Mouse (Mus musculus) CH12.LX (cell line): ENCODE results near the gene Mkrn3.

Source experiments
- CHD1 ChIP-seq: IDR thresholded peaks from 2 replicates; pipeline ENCODE4 v1.6.1; 2012; ENCODE audit warnings: low read depth, low read length, improper control_type of control experiment, inconsistent platforms
- CTCF ChIP-seq, 2 experiments: IDR thresholded peaks in 1 of 2; conservative IDR thresholded peaks in 1 of 2; 2 replicates each; pipeline ENCODE4 v1.5.1; 2011 to 2012; ENCODE audit warnings: low read depth in 2 of 2, low read length in 2 of 2, improper control_type of control experiment in 1 of 2, inconsistent platforms in 1 of 2, mild to moderate bottlenecking in 1 of 2, moderate library complexity in 1 of 2
- POLR2A ChIP-seq: IDR thresholded peaks from 2 replicates; pipeline ENCODE4 v1.6.1; 2011; ENCODE audit warnings: low read depth, mild to moderate bottlenecking, improper control_type of control experiment, low read length
- TCF12 ChIP-seq: IDR thresholded peaks from 2 replicates; pipeline ENCODE4 v1.6.1; 2014; ENCODE audit warnings: low read depth, mild to moderate bottlenecking, inconsistent platforms, low read length, improper control_type of control experiment
- ZKSCAN1 ChIP-seq: IDR thresholded peaks from 2 replicates; pipeline ENCODE4 v1.6.1; 2012; ENCODE audit warnings: low read depth, inconsistent platforms, low read length, improper control_type of control experiment, borderline replicate concordance
- ZMIZ1 ChIP-seq: IDR thresholded peaks from 2 replicates; pipeline ENCODE4 v1.6.1; 2012; ENCODE audit warnings: low read depth, mild to moderate bottlenecking, inconsistent platforms, low read length, improper control_type of control experiment

DNA sequence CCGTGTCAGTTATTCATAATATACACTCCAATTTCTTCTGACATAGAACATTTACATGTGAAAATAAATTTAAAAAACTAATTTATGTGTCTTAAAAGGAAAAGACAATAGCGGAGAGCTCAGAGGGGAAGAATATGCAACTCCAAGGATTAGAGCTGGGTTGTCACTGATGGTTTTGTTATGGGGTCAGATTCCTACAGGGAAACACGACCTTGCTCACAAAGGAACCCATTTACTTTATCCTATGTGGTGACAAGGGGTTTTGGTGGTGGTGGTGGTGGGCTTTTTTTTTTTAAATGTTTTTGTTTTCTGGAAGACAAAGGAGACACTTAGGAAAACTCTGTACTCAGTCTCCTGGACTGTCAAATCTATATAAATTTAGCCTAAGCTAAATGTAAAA is 12.1 kb downstream of the Mkrn3 start:
- no peak for TF ChIP-seq POLR2A
- no peak for TF ChIP-seq ZMIZ1
- TF ChIP-seq ZKSCAN1: no peak
- TF ChIP-seq CHD1: no peak
- no peak for TF ChIP-seq CTCF (conservative IDR thresholded peaks at IDR 0.05 in 1 of 2, IDR thresholded peaks at IDR 0.05 in 1 of 2; ENCODE audit: low read depth in 2 of 2, low read length in 2 of 2)
- no peak for TF ChIP-seq TCF12
